Mouse (Mus musculus): ENCODE data around the gene Lin7c. TPM values are rescaled to one million over a fixed set of nuclear protein-coding genes. Genes with fewer than 3 reads are reported as not detected.

The Lin7c gene
- total and polyA plus RNA-seq, 2 experiments from 2014 or later = 175 to 283 TPM

DNA sequence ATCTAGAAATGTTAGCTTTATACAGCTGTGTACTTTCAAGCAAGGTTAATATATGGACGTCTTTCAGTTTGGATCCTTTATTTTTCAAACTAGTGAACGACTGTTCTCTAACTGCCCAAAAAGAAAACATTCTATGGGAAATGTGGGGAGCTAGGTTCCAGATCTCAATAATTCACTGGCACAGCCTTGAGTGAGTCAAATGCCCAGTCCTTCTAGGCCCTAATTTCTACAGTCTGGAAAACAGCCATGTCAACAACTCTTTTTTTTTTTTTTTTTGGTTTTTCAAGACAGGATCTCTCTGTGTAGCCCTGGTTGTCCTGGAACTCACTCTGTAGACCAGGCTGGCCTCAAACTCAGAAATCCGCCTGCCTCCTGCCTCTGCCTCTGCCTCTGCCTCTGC is 31.7 kb downstream of the Lin7c start:
- no peak overlapping the region for H3K27ac ChIP-seq (ENCODE audit: low read depth, low read length)
- no peak overlapping the region for H3K4me3 ChIP-seq (ENCODE audit: low read depth, low read length)
- H3K9me3 ChIP-seq (ENCODE audit: low read length) = no peaks in the 10 kb centered on the region
- DNase-seq (no peak), ATAC-seq (no peak)
- H3K4me2 ChIP-seq (ENCODE audit: low read depth) = no peak overlapping the region
- H3K36me3 ChIP-seq (ENCODE audit: insufficient read depth) = no peaks in the 10 kb centered on the region
- WGBS = 91% methylated on average over 3 of the region's 3 CpGs
- H3K9ac ChIP-seq = no peak overlapping the region
- peaks cover 8% of the 10 kb centered on the region for H3K27me3 ChIP-seq (ENCODE audit: insufficient read depth, low read length)
- TF ChIP-seq CTCF (IDR thresholded peaks at IDR 0.05; ENCODE audit: low read depth) = no peak
- peaks cover 5% of the 10 kb centered on the region; the same call in 1 of the 2 replicates for H3K4me1 ChIP-seq (ENCODE audit: insufficient read depth)

DNA sequence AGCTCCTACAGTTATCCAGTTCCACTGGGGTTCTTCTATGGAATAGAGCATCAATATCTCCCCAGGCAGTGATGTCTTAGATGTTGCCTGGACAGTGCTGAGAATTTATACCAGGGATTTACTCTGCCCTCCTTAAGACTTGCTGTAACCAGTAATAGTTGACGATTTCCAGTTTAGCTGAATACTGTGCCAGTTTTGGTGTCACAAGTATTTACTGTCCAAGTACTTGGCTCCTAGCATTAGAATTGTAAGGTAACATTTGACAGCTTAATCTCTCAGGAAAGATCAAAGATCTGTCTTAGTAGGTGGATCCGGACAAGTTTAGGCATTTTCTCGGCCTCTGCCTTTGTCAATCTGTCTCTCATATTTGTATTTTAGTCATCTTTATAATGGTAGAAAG is 32.4 kb downstream of the Lin7c start:
- no peak for ATAC-seq
- H3K4me2 ChIP-seq (ENCODE audit: low read depth) = no peak overlapping the region
- peaks cover 5% of the 10 kb centered on the region; the same call in 1 of the 2 replicates for H3K4me1 ChIP-seq (ENCODE audit: insufficient read depth)
- no peak overlapping the region for H3K9ac ChIP-seq
- no peak overlapping the region for H3K27ac ChIP-seq (ENCODE audit: low read depth, low read length)
- no peak for TF ChIP-seq CTCF (IDR thresholded peaks at IDR 0.05; ENCODE audit: low read depth)
- no peak for DNase-seq
- peaks cover 8% of the 10 kb centered on the region for H3K27me3 ChIP-seq (ENCODE audit: insufficient read depth, low read length)
- 81% methylated on average over 3 of the region's 3 CpGs for WGBS
- H3K4me3 ChIP-seq (ENCODE audit: low read depth, low read length) = no peak overlapping the region
- H3K36me3 ChIP-seq (ENCODE audit: insufficient read depth) = no peaks in the 10 kb centered on the region
- H3K9me3 ChIP-seq (ENCODE audit: low read length) = no peaks in the 10 kb centered on the region

DNA sequence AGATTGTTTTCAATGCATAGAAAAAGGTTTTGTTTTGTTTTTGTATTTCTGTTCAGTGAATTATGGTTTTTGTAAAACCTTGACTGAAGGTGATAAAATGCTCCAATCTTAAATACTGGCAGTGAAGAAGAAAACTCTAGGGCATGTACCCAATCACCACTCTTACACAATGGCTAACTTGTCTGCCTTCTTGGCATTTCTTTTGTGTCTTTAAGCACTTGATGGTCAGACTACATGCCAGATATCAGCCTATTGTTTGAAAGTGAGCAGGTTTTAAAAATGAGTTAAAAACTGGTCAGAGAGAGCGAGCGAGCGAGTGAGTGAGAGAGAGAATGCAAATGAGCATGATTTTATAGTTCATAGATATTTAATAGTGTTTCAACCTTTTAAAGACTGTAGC is 33.3 kb downstream of the Lin7c start:
- 86% methylated on average over 3 of the region's 3 CpGs for WGBS
- no peak overlapping the region for H3K4me3 ChIP-seq (ENCODE audit: low read depth, low read length)
- H3K27ac ChIP-seq (ENCODE audit: low read depth, low read length) = no peak overlapping the region
- H3K36me3 ChIP-seq (ENCODE audit: insufficient read depth) = no peaks in the 10 kb centered on the region
- no peak for DNase-seq
- no peak for ATAC-seq
- peaks cover under 1% of the 10 kb centered on the region; the same call in 1 of the 2 replicates for H3K4me1 ChIP-seq (ENCODE audit: insufficient read depth)
- no peak overlapping the region for H3K9ac ChIP-seq
- no peak overlapping the region for H3K4me2 ChIP-seq (ENCODE audit: low read depth)
- no peak for TF ChIP-seq CTCF (IDR thresholded peaks at IDR 0.05; ENCODE audit: low read depth)
- H3K9me3 ChIP-seq (ENCODE audit: low read length) = no peaks in the 10 kb centered on the region
- peaks cover 8% of the 10 kb centered on the region; the same call in 1 of the 2 replicates for H3K27me3 ChIP-seq (ENCODE audit: insufficient read depth, low read length)

DNA sequence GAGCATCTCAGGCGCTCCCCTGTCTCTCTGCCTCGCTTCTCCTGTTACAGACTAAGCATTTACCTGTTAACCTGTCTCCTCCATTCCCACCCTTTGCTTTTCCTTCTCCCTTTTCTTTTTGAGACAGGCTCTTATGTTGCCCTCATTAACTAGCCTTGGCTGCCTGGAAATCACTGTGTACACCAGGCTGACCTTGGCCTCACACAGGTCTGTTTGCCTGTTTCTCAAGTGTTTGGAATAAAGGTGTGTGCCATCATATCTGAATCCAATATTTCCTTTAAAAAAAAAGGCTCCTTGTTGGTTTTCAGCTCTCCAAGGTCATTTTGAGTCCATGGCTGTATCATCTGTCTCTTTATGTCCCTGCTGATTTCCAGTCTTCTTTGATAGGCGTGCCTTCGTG is 36.3 kb downstream of the Lin7c start:
- Histone ChIP-seq H3K9me3 (ENCODE audit: low read length) (no peaks in the 10 kb centered on the region), H3K4me2 (ENCODE audit: low read depth) (no peak overlapping the region), H3K27ac (ENCODE audit: low read depth, low read length) (no peak overlapping the region), H3K4me1 (ENCODE audit: insufficient read depth) (no peaks in the 10 kb centered on the region), H3K9ac (no peak overlapping the region), H3K36me3 (ENCODE audit: insufficient read depth) (no peaks in the 10 kb centered on the region), H3K27me3 (ENCODE audit: insufficient read depth, low read length) (no peaks in the 10 kb centered on the region), H3K4me3 (ENCODE audit: low read depth, low read length) (no peak overlapping the region)
- ATAC-seq = no peak
- DNase-seq = no peak
- no peak for TF ChIP-seq CTCF (IDR thresholded peaks at IDR 0.05; ENCODE audit: low read depth)
- WGBS = 94% methylated on average over 4 of the region's 4 CpGs

DNA sequence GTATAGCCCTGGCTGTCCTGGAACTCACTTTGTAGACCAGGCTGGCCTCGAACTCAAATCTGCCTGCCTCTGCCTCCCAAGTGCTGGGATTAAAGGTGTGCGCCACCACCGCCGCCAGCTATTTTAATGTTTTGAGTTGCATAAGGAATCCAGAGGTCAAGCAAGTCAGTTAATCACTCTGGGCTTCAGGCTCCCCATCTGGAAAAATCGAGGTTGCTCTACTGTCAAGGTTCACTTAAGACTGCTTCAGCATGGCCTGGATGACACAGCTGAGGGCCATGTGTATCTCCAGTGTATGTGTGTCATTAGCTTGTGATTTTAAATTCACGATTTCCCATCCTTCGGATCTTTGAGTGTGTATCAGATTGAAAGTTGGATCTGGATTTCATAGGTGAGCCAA is 36.8 kb downstream of the Lin7c start:
- no peak for TF ChIP-seq CTCF (IDR thresholded peaks at IDR 0.05; ENCODE audit: low read depth)
- H3K9me3 ChIP-seq (ENCODE audit: low read length) = no peaks in the 10 kb centered on the region
- H3K9ac ChIP-seq = no peak overlapping the region
- WGBS = 87% methylated on average over 7 of the region's 7 CpGs
- H3K4me2 ChIP-seq (ENCODE audit: low read depth) = no peak overlapping the region
- no peak for DNase-seq
- H3K27ac ChIP-seq (ENCODE audit: low read depth, low read length) = no peak overlapping the region
- no peaks in the 10 kb centered on the region for H3K4me1 ChIP-seq (ENCODE audit: insufficient read depth)
- no peak overlapping the region for H3K4me3 ChIP-seq (ENCODE audit: low read depth, low read length)
- H3K36me3 ChIP-seq (ENCODE audit: insufficient read depth) = no peaks in the 10 kb centered on the region
- no peak for ATAC-seq
- no peaks in the 10 kb centered on the region for H3K27me3 ChIP-seq (ENCODE audit: insufficient read depth, low read length)

DNA sequence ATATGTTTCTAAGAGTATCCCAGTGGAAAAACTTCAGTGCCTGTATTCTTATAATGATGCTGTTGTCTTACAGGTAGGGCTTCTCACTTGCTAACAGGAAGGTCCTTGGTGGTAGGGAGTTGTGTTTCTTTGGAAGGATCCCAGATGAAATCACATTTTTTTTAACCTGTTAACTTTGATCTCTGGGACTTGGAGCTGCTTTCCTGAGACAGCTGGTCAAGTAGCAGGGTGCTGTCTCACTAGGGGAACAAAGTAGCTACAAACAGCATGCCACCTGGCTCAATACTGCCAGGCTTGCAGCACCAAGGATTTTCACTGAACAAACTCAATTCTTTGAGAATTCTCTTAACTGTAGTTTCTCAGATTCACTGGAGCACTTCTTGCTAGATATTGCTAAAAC is 37.2 kb downstream of the Lin7c start:
- ATAC-seq (no peak), DNase-seq (no peak)
- Histone ChIP-seq H3K27ac (ENCODE audit: low read depth, low read length) (no peak overlapping the region), H3K9ac (no peak overlapping the region), H3K36me3 (ENCODE audit: insufficient read depth) (no peaks in the 10 kb centered on the region), H3K27me3 (ENCODE audit: insufficient read depth, low read length) (no peaks in the 10 kb centered on the region), H3K9me3 (ENCODE audit: low read length) (no peaks in the 10 kb centered on the region), H3K4me1 (ENCODE audit: insufficient read depth) (no peaks in the 10 kb centered on the region), H3K4me3 (ENCODE audit: low read depth, low read length) (no peak overlapping the region), H3K4me2 (ENCODE audit: low read depth) (no peak overlapping the region)
- TF ChIP-seq CTCF (IDR thresholded peaks at IDR 0.05; ENCODE audit: low read depth) = no peak

DNA sequence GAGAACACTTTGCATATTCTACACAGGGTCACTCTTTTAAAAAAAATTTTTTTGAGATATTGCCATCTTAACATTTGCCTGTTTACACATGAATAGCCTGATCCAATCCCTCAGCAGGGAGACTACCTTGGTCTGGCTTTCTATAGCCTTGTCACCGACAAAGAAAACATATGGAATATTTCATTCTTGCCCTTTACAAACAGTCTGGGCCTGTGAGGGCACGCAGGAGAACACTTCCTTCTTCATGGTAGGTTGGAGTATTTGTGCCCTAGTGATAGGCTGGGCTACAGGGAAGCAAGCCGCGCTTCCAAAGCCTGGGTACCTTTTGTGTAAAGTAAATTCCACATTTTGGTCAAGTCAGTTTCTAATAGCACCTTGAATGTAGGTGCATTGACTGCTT is 38.1 kb downstream of the Lin7c start:
- Histone ChIP-seq H3K9ac (no peak overlapping the region), H3K36me3 (ENCODE audit: insufficient read depth) (no peaks in the 10 kb centered on the region), H3K27ac (ENCODE audit: low read depth, low read length) (no peak overlapping the region), H3K9me3 (ENCODE audit: low read length) (no peaks in the 10 kb centered on the region), H3K27me3 (ENCODE audit: insufficient read depth, low read length) (no peaks in the 10 kb centered on the region), H3K4me3 (ENCODE audit: low read depth, low read length) (no peak overlapping the region), H3K4me2 (ENCODE audit: low read depth) (no peak overlapping the region), H3K4me1 (ENCODE audit: insufficient read depth) (no peaks in the 10 kb centered on the region)
- ATAC-seq (no peak), DNase-seq (no peak)
- TF ChIP-seq CTCF (IDR thresholded peaks at IDR 0.05; ENCODE audit: low read depth) = no peak
- 71% methylated on average over 4 of the region's 4 CpGs for WGBS

DNA sequence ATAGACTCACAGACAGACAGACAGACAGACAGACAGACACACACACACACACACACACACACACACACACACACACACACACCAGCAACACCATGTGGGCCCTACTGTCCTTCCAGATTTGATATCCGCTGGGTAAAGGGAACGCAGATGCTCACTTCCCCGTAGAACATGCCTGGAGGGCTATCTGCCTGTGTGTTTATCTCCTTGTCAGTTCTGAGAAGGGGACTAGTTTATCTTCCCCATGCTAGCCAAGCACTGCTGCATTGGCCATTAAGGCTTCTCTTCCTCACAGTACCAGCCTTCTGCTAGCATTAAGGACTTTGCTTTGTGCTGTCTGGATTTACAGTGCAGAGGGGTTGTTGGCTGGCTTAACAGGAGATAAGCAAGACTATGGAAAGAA is 38.6 kb downstream of the Lin7c start:
- ATAC-seq (no peak), DNase-seq (no peak)
- H3K9me3 ChIP-seq (ENCODE audit: low read length) = no peaks in the 10 kb centered on the region
- TF ChIP-seq CTCF (IDR thresholded peaks at IDR 0.05; ENCODE audit: low read depth) = no peak
- WGBS = 82% methylated on average over 3 of the region's 3 CpGs
- H3K4me2 ChIP-seq (ENCODE audit: low read depth) = no peak overlapping the region
- H3K4me3 ChIP-seq (ENCODE audit: low read depth, low read length) = no peak overlapping the region
- no peaks in the 10 kb centered on the region for H3K36me3 ChIP-seq (ENCODE audit: insufficient read depth)
- no peak overlapping the region for H3K9ac ChIP-seq
- no peaks in the 10 kb centered on the region for H3K27me3 ChIP-seq (ENCODE audit: insufficient read depth, low read length)
- H3K27ac ChIP-seq (ENCODE audit: low read depth, low read length) = no peak overlapping the region
- H3K4me1 ChIP-seq (ENCODE audit: insufficient read depth) = no peaks in the 10 kb centered on the region

All from forebrain, postnatal 0 days (tissue).